Mouse (Mus musculus) spleen, adult 12 weeks (tissue): Measurements from ENCODE around the gene Crygs.
"Not testable (repeated sequence)": the region's sequence is repeated elsewhere in the genome, so short reads cannot be mapped to it uniquely, and the experiment has no call there.

Experiments
- DNase-seq: peaks from one replicate; pipeline ENCODE4 v3.0.0; 2022; ENCODE audit warnings: low spot score

Crygs gene

GRCm38 (mm10) chr16:22789908-22790367 lies 21.4 kb downstream of the Crygs start:
- no peak for DNase-seq

- no peak for DNase-seq
Observed at GRCm38 (mm10) chr16:22782686-22783085, 28.7 kb downstream of the Crygs start.

GRCm38 (mm10) chr16:22779228-22779835 lies 32.0 kb downstream of the Crygs start:
- no peak for DNase-seq

DNA sequence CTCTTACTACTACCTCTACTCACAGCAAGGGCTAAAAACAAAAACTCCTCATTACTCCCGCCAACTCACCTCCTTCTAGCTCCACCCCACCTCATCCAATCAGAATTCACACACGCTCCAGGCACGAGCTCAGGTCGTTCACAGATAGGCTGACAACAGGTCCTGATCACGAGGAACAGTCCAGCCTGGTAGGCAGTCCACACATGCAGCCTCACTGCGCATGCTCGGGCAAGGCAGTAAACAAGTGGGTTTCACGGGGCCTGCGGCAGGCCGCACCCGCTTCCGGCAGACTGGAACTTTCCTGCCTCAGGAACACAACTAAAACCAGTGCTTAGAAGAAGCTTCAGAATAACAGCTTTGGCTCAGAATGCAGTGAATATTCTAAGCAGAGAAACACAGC lies 33.1 kb downstream of the Crygs start:
- DNase-seq, result not testable (repeated sequence)

- no peak for DNase-seq
Observed at GRCm38 (mm10) chr16:22775471-22775985, 35.8 kb downstream of the Crygs start.

- no peak for DNase-seq
Observed at GRCm38 (mm10) chr16:22768661-22769060, 42.7 kb downstream of the Crygs start.

DNA sequence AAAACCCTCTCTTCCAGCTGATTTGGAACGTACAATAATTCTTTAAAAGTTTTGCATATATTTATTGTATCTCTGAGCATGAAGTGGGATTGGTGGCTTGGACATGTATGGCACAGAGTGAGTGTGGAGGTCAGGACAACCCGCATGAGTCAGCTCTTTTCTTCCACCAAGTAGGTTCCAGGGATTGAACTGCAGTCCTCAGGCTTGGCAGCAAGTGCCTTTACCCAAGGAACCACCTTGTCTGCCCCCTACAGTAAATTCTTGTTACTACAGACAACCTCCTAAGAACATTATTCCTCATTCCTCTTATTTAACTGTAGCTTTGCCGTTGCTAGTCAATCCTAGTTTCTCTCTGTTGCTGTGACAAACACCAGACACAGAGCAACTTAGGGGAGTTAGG lies 44.0 kb downstream of the Crygs start:
- no peak for DNase-seq

- DNase-seq, result no peak
Observed at GRCm38 (mm10) chr16:22766738-22767211, 44.6 kb downstream of the Crygs start.

GRCm38 (mm10) chr16:22765531-22765930 lies 45.8 kb downstream of the Crygs start:
- no peak for DNase-seq
